Mouse (Mus musculus): ENCODE results near the gene 0610040J01Rik. TPM values are rescaled to one million over a fixed set of nuclear protein-coding genes. Genes with fewer than 3 reads are reported as not detected.
A peak's percentile ranks its signal among the peaks of the same experiment; 100 is the strongest.

Gene 0610040J01Rik
- polyA plus RNA-seq, 1 experiment from 2014 or later, result 29.3 TPM

GRCm38 (mm10) chr5:63837115-63837514 is 25.0 kb downstream of the 0610040J01Rik start:
- no peak overlapping the region for H3K4me3 ChIP-seq (ENCODE audit: low read depth, low read length)
- 65% methylated on average over 5 of the region's 5 CpGs for WGBS
- H3K4me1 ChIP-seq (replicated peaks; ENCODE audit: control insufficient read depth, insufficient read depth, low read length), result no peaks in the 10 kb centered on the region
- no peaks in the 10 kb centered on the region for H3K27me3 ChIP-seq (replicated peaks; ENCODE audit: control insufficient read depth, insufficient read depth, low read length)
- DNase-seq (ENCODE audit: low spot score), result no peak
- H3K4me2 ChIP-seq (ENCODE audit: low read length), result no peak overlapping the region
- no peak overlapping the region for H3K27ac ChIP-seq (ENCODE audit: low read depth)
- H3K9ac ChIP-seq (ENCODE audit: low read length), result no peak overlapping the region
- H3K9me3 ChIP-seq (ENCODE audit: control insufficient read depth, low read length), result no peaks in the 10 kb centered on the region
- ATAC-seq (replicated peaks; ENCODE audit: low FRiP score, low TSS enrichment, low read depth), result no peak
- no peaks in the 10 kb centered on the region for H3K36me3 ChIP-seq (ENCODE audit: control insufficient read depth, insufficient read depth, low read length)

GRCm38 (mm10) chr5:63837851-63838250 is 25.7 kb downstream of the 0610040J01Rik start:
- Histone ChIP-seq H3K27ac (ENCODE audit: low read depth) (no peak overlapping the region), H3K36me3 (ENCODE audit: control insufficient read depth, insufficient read depth, low read length) (no peaks in the 10 kb centered on the region), H3K27me3 (replicated peaks; ENCODE audit: control insufficient read depth, insufficient read depth, low read length) (no peaks in the 10 kb centered on the region), H3K4me1 (replicated peaks; ENCODE audit: control insufficient read depth, insufficient read depth, low read length) (no peaks in the 10 kb centered on the region), H3K9me3 (ENCODE audit: control insufficient read depth, low read length) (no peaks in the 10 kb centered on the region), H3K9ac (ENCODE audit: low read length) (no peak overlapping the region), H3K4me3 (ENCODE audit: low read depth, low read length) (no peak overlapping the region), H3K4me2 (ENCODE audit: low read length) (no peak overlapping the region)
- DNase-seq (ENCODE audit: low spot score), result no peak
- WGBS, result 87% methylated on average over 2 of the region's 2 CpGs
- ATAC-seq (replicated peaks; ENCODE audit: low FRiP score, low TSS enrichment, low read depth), result no peak

- no peak for ATAC-seq (replicated peaks; ENCODE audit: low FRiP score, low TSS enrichment, low read depth)
- Histone ChIP-seq H3K4me2 (ENCODE audit: low read length) (no peak overlapping the region), H3K9ac (ENCODE audit: low read length) (no peak overlapping the region), H3K27ac (ENCODE audit: low read depth) (no peak overlapping the region), H3K4me1 (replicated peaks; ENCODE audit: control insufficient read depth, insufficient read depth, low read length) (no peaks in the 10 kb centered on the region), H3K4me3 (ENCODE audit: low read depth, low read length) (no peak overlapping the region), H3K27me3 (replicated peaks; ENCODE audit: control insufficient read depth, insufficient read depth, low read length) (no peaks in the 10 kb centered on the region), H3K36me3 (ENCODE audit: control insufficient read depth, insufficient read depth, low read length) (no peaks in the 10 kb centered on the region), H3K9me3 (ENCODE audit: control insufficient read depth, low read length) (no peaks in the 10 kb centered on the region)
- WGBS, result 60% methylated on average over 12 of the region's 12 CpGs
- no peak for DNase-seq (ENCODE audit: low spot score)
Observed at GRCm38 (mm10) chr5:63839801-63840416, 27.7 kb downstream of the 0610040J01Rik start.

DNA sequence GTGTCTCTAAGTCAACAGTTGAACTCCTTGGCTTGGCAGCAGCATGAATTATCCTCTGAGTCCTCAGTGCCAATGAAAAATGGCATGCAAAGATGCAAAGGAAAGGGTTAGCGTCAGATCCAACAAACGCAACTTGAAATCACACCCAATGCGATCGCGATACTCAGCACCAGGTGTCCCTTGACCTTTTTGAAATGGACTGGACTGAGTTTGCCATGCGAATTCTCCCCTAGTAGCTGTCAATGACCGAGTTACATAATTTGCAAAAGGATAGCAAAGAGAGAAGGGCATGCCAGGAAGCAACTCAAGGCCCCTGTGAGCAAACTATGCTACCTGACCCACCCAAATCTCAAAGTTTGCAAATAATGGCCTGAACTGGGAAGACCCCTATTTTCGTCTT is 34.9 kb downstream of the 0610040J01Rik start:
- H3K4me1 ChIP-seq (replicated peaks; ENCODE audit: control insufficient read depth, insufficient read depth, low read length), result no peaks in the 10 kb centered on the region
- peak overlapping the region; percentile 30; the same call in 1 of the 2 replicates for H3K27ac ChIP-seq (ENCODE audit: low read depth)
- peaks cover 4% of the 10 kb centered on the region; the same call in 1 of the 2 replicates for H3K9me3 ChIP-seq (ENCODE audit: control insufficient read depth, low read length)
- WGBS, result 85% methylated on average over 8 of the region's 8 CpGs
- H3K36me3 ChIP-seq (ENCODE audit: control insufficient read depth, insufficient read depth, low read length), result no peaks in the 10 kb centered on the region
- no peak overlapping the region for H3K4me2 ChIP-seq (ENCODE audit: low read length)
- DNase-seq (ENCODE audit: low spot score), result no peak
- no peak overlapping the region for H3K4me3 ChIP-seq (ENCODE audit: low read depth, low read length)
- no peak overlapping the region for H3K9ac ChIP-seq (ENCODE audit: low read length)
- no peaks in the 10 kb centered on the region for H3K27me3 ChIP-seq (replicated peaks; ENCODE audit: control insufficient read depth, insufficient read depth, low read length)
- ATAC-seq (replicated peaks; ENCODE audit: low FRiP score, low TSS enrichment, low read depth), result peak; percentile 58

DNA sequence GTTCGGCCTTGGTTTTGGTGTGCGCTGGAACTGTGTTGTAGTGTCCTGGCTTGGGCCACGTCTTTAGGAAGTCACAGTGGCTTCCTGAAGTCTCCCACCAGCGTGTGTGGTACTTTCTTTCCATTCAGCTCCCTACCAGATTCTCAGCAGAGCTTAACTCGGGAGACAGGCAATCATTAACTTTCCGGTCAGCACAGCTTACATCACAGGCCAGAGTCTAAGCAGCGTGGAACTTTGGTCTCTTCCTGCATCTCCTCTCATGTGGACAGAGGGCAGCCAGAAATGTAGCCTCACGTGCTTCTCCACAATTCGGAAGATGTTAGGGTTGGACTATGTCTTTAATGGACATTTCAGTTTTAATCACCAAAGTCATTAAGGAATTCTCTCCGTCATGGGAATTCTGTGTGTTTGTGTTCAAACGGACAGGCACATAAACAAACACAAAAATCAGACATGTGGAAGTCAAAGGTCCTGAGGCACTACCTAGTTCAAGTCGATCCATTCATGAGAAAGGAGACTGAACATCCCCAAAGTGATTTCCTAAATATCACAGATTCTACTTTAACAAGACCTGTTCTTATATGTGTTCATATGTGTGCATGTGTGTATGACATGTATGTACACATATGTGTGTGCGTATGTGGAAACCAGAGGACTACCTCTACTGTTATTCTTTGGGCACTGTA is 35.5 kb downstream of the 0610040J01Rik start:
- peak; percentile 93 for ATAC-seq (replicated peaks; ENCODE audit: low FRiP score, low TSS enrichment, low read depth)
- H3K4me2 ChIP-seq (ENCODE audit: low read length), result no peak overlapping the region
- no peak overlapping the region for H3K4me3 ChIP-seq (ENCODE audit: low read depth, low read length)
- no peak for DNase-seq (ENCODE audit: low spot score)
- 59% methylated on average over 13 of the region's 13 CpGs for WGBS
- no peaks in the 10 kb centered on the region for H3K4me1 ChIP-seq (replicated peaks; ENCODE audit: control insufficient read depth, insufficient read depth, low read length)
- no peaks in the 10 kb centered on the region for H3K27me3 ChIP-seq (replicated peaks; ENCODE audit: control insufficient read depth, insufficient read depth, low read length)
- H3K36me3 ChIP-seq (ENCODE audit: control insufficient read depth, insufficient read depth, low read length), result no peaks in the 10 kb centered on the region
- peak overlapping the region; percentile 30; the same call in 1 of the 2 replicates for H3K27ac ChIP-seq (ENCODE audit: low read depth)
- H3K9me3 ChIP-seq (ENCODE audit: control insufficient read depth, low read length), result peaks cover 4% of the 10 kb centered on the region; the same call in 1 of the 2 replicates
- no peak overlapping the region for H3K9ac ChIP-seq (ENCODE audit: low read length)

GRCm38 (mm10) chr5:63858901-63859300 is 46.7 kb downstream of the 0610040J01Rik start:
- H3K4me3 ChIP-seq (ENCODE audit: low read depth, low read length), result no peak overlapping the region
- DNase-seq (ENCODE audit: low spot score), result no peak
- H3K27me3 ChIP-seq (replicated peaks; ENCODE audit: control insufficient read depth, insufficient read depth, low read length), result no peaks in the 10 kb centered on the region
- no peak for ATAC-seq (replicated peaks; ENCODE audit: low FRiP score, low TSS enrichment, low read depth)
- H3K9me3 ChIP-seq (ENCODE audit: control insufficient read depth, low read length), result no peaks in the 10 kb centered on the region
- no peak overlapping the region for H3K27ac ChIP-seq (ENCODE audit: low read depth)
- no peak overlapping the region for H3K9ac ChIP-seq (ENCODE audit: low read length)
- no peaks in the 10 kb centered on the region for H3K4me1 ChIP-seq (replicated peaks; ENCODE audit: control insufficient read depth, insufficient read depth, low read length)
- WGBS, result 88% methylated on average over 8 of the region's 8 CpGs
- H3K36me3 ChIP-seq (ENCODE audit: control insufficient read depth, insufficient read depth, low read length), result no peaks in the 10 kb centered on the region
- H3K4me2 ChIP-seq (ENCODE audit: low read length), result no peak overlapping the region

GRCm38 (mm10) chr5:63867421-63867820 is 55.3 kb downstream of the 0610040J01Rik start:
- ATAC-seq (replicated peaks; ENCODE audit: low FRiP score, low TSS enrichment, low read depth) (no peak), DNase-seq (ENCODE audit: low spot score) (no peak)
- Histone ChIP-seq H3K27ac (ENCODE audit: low read depth) (no peak overlapping the region), H3K9me3 (ENCODE audit: control insufficient read depth, low read length) (no peaks in the 10 kb centered on the region), H3K36me3 (ENCODE audit: control insufficient read depth, insufficient read depth, low read length) (no peaks in the 10 kb centered on the region), H3K9ac (ENCODE audit: low read length) (no peak overlapping the region), H3K4me1 (replicated peaks; ENCODE audit: control insufficient read depth, insufficient read depth, low read length) (0 out of 2 replicates have a peak, but pooled peaks cover 13% of the 10 kb centered on the region), H3K4me3 (ENCODE audit: low read depth, low read length) (no peak overlapping the region), H3K27me3 (replicated peaks; ENCODE audit: control insufficient read depth, insufficient read depth, low read length) (no peaks in the 10 kb centered on the region), H3K4me2 (ENCODE audit: low read length) (no peak overlapping the region)
- 37% methylated on average over 3 of the region's 3 CpGs for WGBS

GRCm38 (mm10) chr5:63872176-63872932 is 60.2 kb downstream of the 0610040J01Rik start:
- H3K4me2 ChIP-seq (ENCODE audit: low read length), result no peak overlapping the region
- no peak overlapping the region for H3K27ac ChIP-seq (ENCODE audit: low read depth)
- 68% methylated on average over 17 of the region's 17 CpGs for WGBS
- H3K27me3 ChIP-seq (replicated peaks; ENCODE audit: control insufficient read depth, insufficient read depth, low read length), result no peaks in the 10 kb centered on the region
- no peak overlapping the region for H3K9ac ChIP-seq (ENCODE audit: low read length)
- 0 out of 2 replicates have a peak, but pooled peaks cover 9% of the 10 kb centered on the region for H3K4me1 ChIP-seq (replicated peaks; ENCODE audit: control insufficient read depth, insufficient read depth, low read length)
- H3K36me3 ChIP-seq (ENCODE audit: control insufficient read depth, insufficient read depth, low read length), result no peaks in the 10 kb centered on the region
- no peaks in the 10 kb centered on the region for H3K9me3 ChIP-seq (ENCODE audit: control insufficient read depth, low read length)
- no peak overlapping the region for H3K4me3 ChIP-seq (ENCODE audit: low read depth, low read length)
- DNase-seq (ENCODE audit: low spot score) (no peak), ATAC-seq (replicated peaks; ENCODE audit: low FRiP score, low TSS enrichment, low read depth) (no peak)

All from intestine, embryonic 14.5 days (tissue).